Mouse (Mus musculus): ENCODE results near the gene Apoc1. TPM values are rescaled to one million over a fixed set of nuclear protein-coding genes. Genes with fewer than 3 reads are reported as not detected.

The Apoc1 gene
- polyA plus RNA-seq, 1 experiment, result not detected

GRCm38 (mm10) chr7:19698907-19699826, 6.7 kb upstream of the Apoc1 start, which contains the start of gene Apoe:
TSS of gene Apoe (minus strand) at chr7:19699188.
- H3K4me3 ChIP-seq (ENCODE audit: low read depth, low read length), result peak within 1 kb of the TSS; percentile 36
- no peaks in the 10 kb centered on the region for H3K27me3 ChIP-seq (ENCODE audit: control insufficient read depth, insufficient read depth, low read length)
- H3K4me1 ChIP-seq (ENCODE audit: control insufficient read depth, insufficient read depth, insufficient read length, low read length), result peaks cover 24% of the 10 kb centered on the region
- TF ChIP-seq CTCF (IDR thresholded peaks at IDR 0.05; ENCODE audit: extremely low read depth, insufficient read length, insufficient replicate concordance, low read depth, low read length) (no peak), POLR2A (IDR thresholded peaks at IDR 0.05; ENCODE audit: low read depth, low read length) (no peak)
- 36% methylated on average over 20 of the region's 20 CpGs for WGBS
- 0 out of 2 replicates have a peak within 1 kb of the TSS, but pooled peaks have one; percentile 31 for H3K27ac ChIP-seq (ENCODE audit: insufficient read depth, low read depth, low read length)
- peaks cover 15% of the 10 kb centered on the region; the same call in 1 of the 2 replicates for H3K36me3 ChIP-seq (ENCODE audit: control insufficient read depth, insufficient read depth, low read length)

GRCm38 (mm10) chr7:19697949-19698906, 5.8 kb upstream of the Apoc1 start:
- Histone ChIP-seq H3K36me3 (ENCODE audit: control insufficient read depth, insufficient read depth, low read length) (peaks cover 10% of the 10 kb centered on the region; the same call in 1 of the 2 replicates), H3K4me3 (ENCODE audit: low read depth, low read length) (peak overlapping the region; percentile 36), H3K4me1 (ENCODE audit: control insufficient read depth, insufficient read depth, insufficient read length, low read length) (peaks cover 24% of the 10 kb centered on the region), H3K27me3 (ENCODE audit: control insufficient read depth, insufficient read depth, low read length) (no peaks in the 10 kb centered on the region), H3K27ac (ENCODE audit: insufficient read depth, low read depth, low read length) (0 out of 2 replicates have a peak overlapping the region, but pooled peaks have one; percentile 20)
- TF ChIP-seq POLR2A (IDR thresholded peaks at IDR 0.05; ENCODE audit: low read depth, low read length), result no peak
- peak; percentile 19; the same call in 1 of the 2 replicates for TF ChIP-seq CTCF (IDR thresholded peaks at IDR 0.05; ENCODE audit: extremely low read depth, insufficient read length, insufficient replicate concordance, low read depth, low read length)
- 12% methylated on average over 28 of the region's 28 CpGs for WGBS

DNA sequence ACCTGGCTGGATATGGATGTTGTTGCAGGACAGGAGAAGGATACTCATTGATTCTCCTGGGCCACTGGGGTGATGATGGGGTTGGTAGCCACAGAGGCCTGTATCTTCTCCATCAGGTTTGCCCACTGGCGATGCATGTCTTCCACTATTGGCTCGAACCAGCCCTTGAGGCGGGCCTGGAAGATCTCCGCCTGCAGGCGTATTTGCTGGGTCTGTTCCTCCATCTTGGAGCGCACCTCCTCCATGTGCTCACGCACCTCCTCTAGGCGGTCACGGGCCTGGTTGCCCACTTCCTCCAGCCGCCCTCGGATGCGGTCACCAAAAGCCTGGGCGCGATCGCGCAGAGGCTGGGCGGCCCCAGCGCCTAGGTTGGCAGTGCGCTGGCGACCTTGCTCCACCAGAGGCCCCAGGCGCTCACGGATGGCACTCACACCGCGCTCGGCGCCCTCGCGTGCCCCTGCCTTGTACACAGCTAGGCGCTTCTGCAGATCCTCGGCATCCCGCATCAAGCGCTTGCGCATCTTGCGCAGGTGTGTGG, 3.9 kb upstream of the Apoc1 start:
- no peak overlapping the region for H3K27ac ChIP-seq (ENCODE audit: insufficient read depth, low read depth, low read length)
- TF ChIP-seq POLR2A (IDR thresholded peaks at IDR 0.05; ENCODE audit: low read depth, low read length), result no peak
- TF ChIP-seq CTCF (IDR thresholded peaks at IDR 0.05; ENCODE audit: extremely low read depth, insufficient read length, insufficient replicate concordance, low read depth, low read length), result no peak
- no peak overlapping the region; the same call in 1 of the 2 replicates for H3K4me3 ChIP-seq (ENCODE audit: low read depth, low read length)

DNA sequence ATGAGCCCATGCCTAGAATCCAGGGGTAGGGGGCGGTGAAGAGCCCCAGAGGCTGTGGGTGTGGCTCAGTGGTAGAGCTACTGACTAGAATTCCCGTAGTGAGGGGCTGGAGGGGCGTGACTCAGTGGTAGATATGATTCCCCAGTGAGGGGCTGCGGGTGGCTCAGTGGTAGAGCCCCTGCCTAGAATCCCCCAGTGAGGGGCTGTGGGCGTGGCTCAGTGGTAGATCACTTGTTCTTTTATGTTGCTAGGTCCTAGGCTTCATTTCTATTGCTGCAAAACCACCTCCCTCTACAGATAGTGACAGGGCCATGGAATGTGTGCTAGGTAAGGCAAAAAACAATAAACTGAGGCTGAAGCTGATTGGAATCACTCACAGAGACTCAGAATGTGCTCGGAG, 3.4 kb upstream of the Apoc1 start:
- Histone ChIP-seq H3K27ac (ENCODE audit: insufficient read depth, low read depth, low read length) (no peak overlapping the region), H3K27me3 (ENCODE audit: control insufficient read depth, insufficient read depth, low read length) (no peaks in the 10 kb centered on the region), H3K4me1 (ENCODE audit: control insufficient read depth, insufficient read depth, insufficient read length, low read length) (peaks cover 26% of the 10 kb centered on the region), H3K36me3 (ENCODE audit: control insufficient read depth, insufficient read depth, low read length) (no peaks in the 10 kb centered on the region), H3K4me3 (ENCODE audit: low read depth, low read length) (no peak overlapping the region)
- TF ChIP-seq CTCF (IDR thresholded peaks at IDR 0.05; ENCODE audit: extremely low read depth, insufficient read length, insufficient replicate concordance, low read depth, low read length) (no peak), POLR2A (IDR thresholded peaks at IDR 0.05; ENCODE audit: low read depth, low read length) (no peak)
- 83% methylated on average over 6 of the region's 6 CpGs for WGBS

More for the DNA sequence above, 3.9 kb upstream of the Apoc1 start:
- Histone ChIP-seq H3K4me1 (ENCODE audit: control insufficient read depth, insufficient read depth, insufficient read length, low read length) (peaks cover 27% of the 10 kb centered on the region), H3K36me3 (ENCODE audit: control insufficient read depth, insufficient read depth, low read length) (no peaks in the 10 kb centered on the region), H3K27me3 (ENCODE audit: control insufficient read depth, insufficient read depth, low read length) (no peaks in the 10 kb centered on the region)
- WGBS, result 95% methylated on average over 34 of the region's 34 CpGs

DNA sequence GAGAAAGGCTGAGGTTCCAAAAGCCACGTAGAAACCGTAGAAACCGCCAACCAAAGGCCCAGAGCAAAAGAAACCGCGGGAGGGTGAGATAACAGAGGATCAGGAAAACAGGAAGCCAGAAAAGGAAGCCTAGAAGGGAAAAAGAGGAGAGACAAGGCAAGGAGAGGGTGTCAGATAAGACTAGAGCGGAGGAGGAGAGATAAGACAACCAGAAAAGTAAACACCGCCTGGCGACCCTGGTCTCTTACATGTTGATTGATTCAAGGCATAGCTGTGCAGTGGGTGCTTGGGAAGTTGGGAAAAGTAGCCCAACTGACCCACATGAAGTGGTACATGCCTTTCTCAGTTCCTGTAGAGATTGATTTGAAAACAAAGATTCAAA, 2.7 kb upstream of the Apoc1 start:
- H3K27me3 ChIP-seq (ENCODE audit: control insufficient read depth, insufficient read depth, low read length), result no peaks in the 10 kb centered on the region
- 9% methylated on average over 8 of the region's 8 CpGs for WGBS
- 0 out of 2 replicates have a peak overlapping the region, but pooled peaks have one; percentile 8 for H3K27ac ChIP-seq (ENCODE audit: insufficient read depth, low read depth, low read length)
- no peaks in the 10 kb centered on the region for H3K36me3 ChIP-seq (ENCODE audit: control insufficient read depth, insufficient read depth, low read length)
- peaks cover 19% of the 10 kb centered on the region for H3K4me1 ChIP-seq (ENCODE audit: control insufficient read depth, insufficient read depth, insufficient read length, low read length)
- H3K4me3 ChIP-seq (ENCODE audit: low read depth, low read length), result no peak overlapping the region
- TF ChIP-seq CTCF (IDR thresholded peaks at IDR 0.05; ENCODE audit: extremely low read depth, insufficient read length, insufficient replicate concordance, low read depth, low read length) (no peak), POLR2A (IDR thresholded peaks at IDR 0.05; ENCODE audit: low read depth, low read length) (no peak)

- peaks cover 18% of the 10 kb centered on the region for H3K4me1 ChIP-seq (ENCODE audit: control insufficient read depth, insufficient read depth, insufficient read length, low read length)
- H3K27ac ChIP-seq (ENCODE audit: insufficient read depth, low read depth, low read length), result 0 out of 2 replicates have a peak overlapping the region, but pooled peaks have one; percentile 8
- no peaks in the 10 kb centered on the region for H3K36me3 ChIP-seq (ENCODE audit: control insufficient read depth, insufficient read depth, low read length)
- no peak for TF ChIP-seq CTCF (IDR thresholded peaks at IDR 0.05; ENCODE audit: extremely low read depth, insufficient read length, insufficient replicate concordance, low read depth, low read length)
- TF ChIP-seq POLR2A (IDR thresholded peaks at IDR 0.05; ENCODE audit: low read depth, low read length), result no peak
- no peaks in the 10 kb centered on the region for H3K27me3 ChIP-seq (ENCODE audit: control insufficient read depth, insufficient read depth, low read length)
- WGBS, result 45% methylated on average over 10 of the region's 10 CpGs
- no peak overlapping the region for H3K4me3 ChIP-seq (ENCODE audit: low read depth, low read length)
Measured at GRCm38 (mm10) chr7:19694336-19695212, 2.1 kb upstream of the Apoc1 start.

All from small intestine, adult 2 months (tissue).